Mouse (Mus musculus) spleen, postnatal 14 days (tissue): Measurements from ENCODE around the gene Sgms1.

Experiments
- DNase-seq, 2 experiments: peaks; one replicate each; pipeline ENCODE4 v3.0.0; 2021 to 2022; ENCODE audit warnings: low spot score in 2 of 2

The Sgms1 gene

GRCm38 (mm10) chr19:32389001-32389871, at the start of gene Sgms1:
Gene Sgms1, minus strand, starts transcription at chr19:32389714.
- peak; percentile 57 to 66 for DNase-seq

DNA sequence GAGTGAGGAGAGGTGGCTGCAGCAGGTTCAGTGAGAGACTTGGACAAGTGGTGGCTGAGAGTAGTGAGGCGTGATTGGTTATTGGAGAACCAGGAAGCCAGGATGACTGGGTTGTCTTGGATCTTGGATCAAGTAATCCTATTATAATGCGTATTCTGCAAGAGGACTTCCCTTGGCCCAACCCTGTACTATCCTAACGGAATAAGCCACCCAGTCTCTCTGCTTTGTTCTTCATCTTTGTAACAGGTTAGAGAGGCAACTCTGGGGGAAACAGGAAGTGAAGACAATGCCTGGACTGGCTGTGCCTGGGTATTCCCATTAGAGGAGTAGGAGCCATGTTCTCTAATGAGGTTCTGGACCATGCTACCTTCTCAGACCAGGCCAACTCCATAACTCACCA, 36.3 kb upstream of the Sgms1 start:
- no peak for DNase-seq

- no peak for DNase-seq
Measured at GRCm38 (mm10) chr19:32424706-32425105, 35.2 kb upstream of the Sgms1 start.

DNA sequence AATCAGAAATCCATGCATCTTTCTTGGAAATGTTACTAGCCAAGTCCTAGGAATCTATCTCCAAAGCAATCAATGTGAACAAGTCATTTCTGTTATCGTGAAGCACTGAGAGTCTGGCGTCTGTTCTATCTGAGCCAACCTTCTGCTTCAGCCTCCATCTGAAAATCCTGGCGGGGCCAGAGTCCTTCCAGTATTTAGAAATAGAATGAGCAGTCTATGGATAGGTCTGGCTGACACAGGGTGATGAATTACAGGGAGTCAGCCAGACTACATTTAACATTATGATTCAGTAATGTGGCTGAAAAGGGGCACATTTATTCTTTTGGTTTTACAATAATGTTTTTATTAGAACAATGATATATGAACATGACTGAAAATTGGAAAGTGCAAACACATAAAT, 29.6 kb upstream of the Sgms1 start:
- no peak for DNase-seq

DNA sequence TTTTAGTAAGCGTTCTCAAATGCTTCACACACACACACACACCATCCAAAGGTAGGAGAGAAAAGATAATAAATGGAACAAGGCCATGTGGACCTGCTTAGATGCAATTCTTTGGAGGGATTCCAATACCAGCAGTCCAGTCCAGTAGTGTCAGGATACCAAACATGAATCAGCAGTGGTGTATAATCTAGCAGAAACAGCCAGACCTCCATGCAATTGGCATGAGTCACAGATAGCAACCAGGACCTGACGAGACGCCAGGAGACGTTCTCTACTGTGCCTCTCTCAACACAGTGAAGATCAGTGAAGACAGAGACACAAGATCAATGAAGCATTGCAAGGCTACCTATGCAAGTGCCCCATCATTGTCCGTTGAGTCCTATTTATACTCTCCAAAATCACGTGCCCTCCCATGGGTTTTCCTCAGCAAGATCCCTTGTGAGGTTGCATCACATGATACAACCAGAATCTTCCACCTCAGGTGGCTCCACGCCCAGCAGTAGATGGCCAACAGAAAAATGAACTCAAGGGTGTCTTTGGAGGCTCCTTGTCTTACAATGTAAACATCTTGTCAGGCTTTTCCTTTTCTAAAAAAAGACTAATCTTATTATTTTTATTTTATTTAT, 27.3 kb upstream of the Sgms1 start:
- no peak for DNase-seq

DNA sequence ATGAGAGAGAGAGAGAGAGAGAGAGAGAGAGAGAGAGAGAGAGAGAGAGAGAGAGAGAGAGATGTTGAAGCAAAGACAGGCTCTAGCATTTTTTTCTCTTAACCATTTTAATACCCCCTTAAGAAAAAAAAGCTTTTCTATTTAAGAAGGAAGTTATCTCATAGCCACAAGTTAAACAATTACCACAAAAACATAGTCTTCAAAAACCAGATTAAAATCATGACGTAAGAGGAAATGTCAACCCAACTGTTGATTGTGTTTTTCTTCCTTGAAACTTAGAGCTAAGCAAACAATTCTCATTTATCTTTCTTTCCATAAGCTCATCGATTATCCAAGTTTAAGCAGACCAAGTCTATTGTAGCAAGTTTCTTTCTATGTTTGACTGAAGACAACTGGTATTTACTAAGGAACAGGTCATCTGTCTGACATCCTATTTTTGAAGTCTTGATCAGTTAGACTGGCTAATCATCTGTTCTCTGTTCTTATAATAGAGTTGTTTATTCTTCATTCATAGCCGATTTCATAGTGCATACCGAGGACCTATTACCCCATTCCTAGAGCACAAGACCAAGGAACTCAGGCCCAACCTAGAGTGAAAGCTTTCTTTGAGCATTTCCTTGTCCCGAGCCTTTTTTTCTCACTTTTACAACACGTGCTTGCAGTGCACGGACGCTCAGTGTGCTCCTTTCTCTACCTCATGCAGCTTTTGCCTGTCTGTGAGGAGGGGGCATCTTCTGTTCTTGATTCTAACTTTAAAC, 20.3 kb upstream of the Sgms1 start:
- no peak for DNase-seq

- peak in 1 of 2 experiments; percentile 21 for DNase-seq
Measured at GRCm38 (mm10) chr19:32406717-32407116, 17.2 kb upstream of the Sgms1 start.

DNA sequence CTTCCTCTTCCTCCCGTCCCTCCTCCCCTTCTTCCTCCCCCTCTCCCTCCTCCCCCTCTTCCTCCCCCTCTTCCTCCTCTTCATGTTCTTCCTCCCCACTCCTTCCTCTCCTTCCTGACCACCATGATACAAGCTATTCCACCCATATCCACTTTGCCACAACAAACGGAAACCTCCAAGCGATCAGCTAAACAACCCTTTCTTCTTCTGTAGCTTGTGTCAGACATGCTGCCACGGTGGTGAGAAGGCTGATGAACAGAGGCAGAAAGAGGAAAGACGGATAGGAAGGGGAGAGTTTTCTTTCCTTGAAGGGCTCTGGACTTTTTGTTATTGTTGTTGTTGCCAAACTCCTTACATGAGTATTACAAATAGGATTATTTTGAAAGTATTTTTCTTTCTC, 14.9 kb upstream of the Sgms1 start:
- no peak for DNase-seq

GRCm38 (mm10) chr19:32403834-32404233, 14.3 kb upstream of the Sgms1 start:
- no peak for DNase-seq

DNA sequence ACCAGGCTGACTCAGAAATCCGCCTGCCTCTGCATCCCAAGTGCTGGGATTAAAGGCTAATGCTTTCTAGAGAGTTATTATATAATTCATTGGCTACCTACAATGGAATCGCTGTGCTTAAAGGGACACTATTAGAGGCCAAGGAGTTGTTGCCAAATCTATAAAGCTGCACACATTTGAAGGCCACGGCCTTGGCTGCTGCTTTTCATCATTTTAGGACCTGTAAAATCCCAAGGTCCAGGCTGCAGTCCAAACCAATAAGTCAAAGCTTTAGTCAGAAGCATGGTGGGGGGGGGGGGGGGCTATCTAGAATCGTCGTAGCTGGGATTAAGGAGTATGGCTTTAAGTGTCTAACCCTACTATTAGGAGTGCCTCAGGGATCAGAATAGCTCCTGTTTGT, 9.0 kb upstream of the Sgms1 start:
- DNase-seq: no peak

GRCm38 (mm10) chr19:32396303-32396702, 6.8 kb upstream of the Sgms1 start:
- DNase-seq: no peak

- no peak for DNase-seq
Measured at GRCm38 (mm10) chr19:32394825-32395224, 5.3 kb upstream of the Sgms1 start.

DNA sequence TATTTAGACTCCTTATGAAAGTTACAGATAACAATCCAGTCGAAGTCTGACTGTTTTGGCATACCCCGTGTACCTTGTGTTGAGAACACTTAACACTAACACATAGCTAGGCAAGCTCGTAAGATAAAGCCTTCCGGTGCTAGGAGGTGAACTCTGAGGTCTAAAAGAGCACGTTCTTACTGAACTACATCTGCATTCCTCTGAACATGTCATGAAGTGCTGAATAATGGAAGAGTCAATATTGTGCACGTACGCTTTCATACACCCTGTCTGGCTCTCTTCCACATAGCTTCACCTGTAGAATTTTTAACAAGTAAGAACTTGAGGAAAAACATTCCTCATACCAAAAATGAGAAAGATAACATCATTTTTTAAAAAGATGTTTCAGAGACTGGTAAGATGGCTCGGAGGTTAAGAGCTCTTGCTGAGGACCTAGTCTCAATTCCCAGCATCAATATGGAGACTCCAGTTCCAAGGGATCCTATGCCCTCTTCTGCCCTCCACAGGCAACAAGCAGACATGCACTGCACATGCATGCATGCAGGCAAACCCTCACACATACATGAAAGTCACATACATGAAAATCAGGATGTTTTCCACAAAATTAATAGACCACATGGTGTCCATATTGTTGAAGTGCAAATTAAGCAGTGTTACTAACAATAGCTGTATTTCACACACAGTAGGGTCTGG, 4.4 kb upstream of the Sgms1 start:
- no peak for DNase-seq

- no peak for DNase-seq
Measured at GRCm38 (mm10) chr19:32393092-32393745, 3.7 kb upstream of the Sgms1 start.

GRCm38 (mm10) chr19:32391441-32391840, 1.9 kb upstream of the Sgms1 start:
- no peak for DNase-seq

- DNase-seq: no peak
Measured at GRCm38 (mm10) chr19:32390116-32390515, 602 bp upstream of the Sgms1 start.

- DNase-seq: peak; percentile 57 to 73
Measured at GRCm38 (mm10) chr19:32388191-32388921, 1.2 kb downstream of the Sgms1 start.

- DNase-seq: no peak
Measured at GRCm38 (mm10) chr19:32387403-32388190, 1.9 kb downstream of the Sgms1 start.

- no peak for DNase-seq
Measured at GRCm38 (mm10) chr19:32386556-32387402, 2.7 kb downstream of the Sgms1 start.
